Mouse (Mus musculus): ENCODE measurements around the gene Tspan18.

GRCm38 (mm10) chr2:93198846-93199245, 135.5 kb downstream of the Tspan18 start:
- TF ChIP-seq CTCF (IDR thresholded peaks at IDR 0.05; ENCODE audit: control insufficient read depth, insufficient read depth, insufficient read length) (peak; percentile 76), CEBPB (IDR thresholded peaks at IDR 0.05; ENCODE audit: low read depth) (no peak), MYOD1 (IDR thresholded peaks at IDR 0.05; ENCODE audit: control insufficient read depth, insufficient read length, low read depth) (no peak), USF1 (IDR thresholded peaks at IDR 0.05; ENCODE audit: low read depth) (no peak), MAX (IDR thresholded peaks at IDR 0.05) (no peak), MYOG (IDR thresholded peaks at IDR 0.05; ENCODE audit: control insufficient read depth, extremely low read depth, insufficient read length) (no peak)

Data from C2C12 (cell line).